Mouse (Mus musculus) ES-E14 (cell line): ENCODE data around the gene Slc35b4. TPM values are rescaled to one million over a fixed set of nuclear protein-coding genes. Genes with fewer than 3 reads are reported as not detected.

Experiments
- total RNA-seq: library from RNA; depleted of rRNA; stranded (reverse); fragments of 300-350 nt; gene quantifications from 2 replicates; pipeline ENCODE4 v1.2.3, GENCODE M21; 2012; rRNA removed

Gene Slc35b4
- total RNA-seq, 1 experiment: 27.4 TPM

Other genes starting within 250 kb of the Slc35b4 start
- gene Lrguk, start 147.7 kb downstream of the Slc35b4 start, total RNA-seq: 1.7 and 2.0 TPM in 2 replicates
- gene Akr1b3, start 140.4 kb upstream of the Slc35b4 start, total RNA-seq: 321 and 431 TPM in 2 replicates
- 12.3 and 25.1 TPM in 2 replicates for gene Akr1b8, start 177.0 kb upstream of the Slc35b4 start, total RNA-seq
- 16.2 and 22.1 TPM in 2 replicates for gene Akr1b10, start 207.1 kb upstream of the Slc35b4 start, total RNA-seq
- gene Akr1b7, start 235.2 kb upstream of the Slc35b4 start, total RNA-seq: 0.53 TPM in 1 of 2 replicates, not detected in the other